Mouse (Mus musculus): ENCODE results near the gene C1qtnf4. TPM values are rescaled to one million over a fixed set of nuclear protein-coding genes. Genes with fewer than 3 reads are reported as not detected.

The C1qtnf4 gene
- 5.1 and 9.9 TPM in 2 replicates for polyA plus RNA-seq (2012; ENCODE audit: low replicate concordance)

GRCm38 (mm10) chr2:90885218-90886041 is at the start of gene C1qtnf4:
Gene C1qtnf4 (plus strand): TSS chr2:90885860.

GRCm38 (mm10) chr2:90846955-90847680 is 38.5 kb upstream of the C1qtnf4 start, which contains the start of gene Mtch2:
Gene Mtch2 (plus strand): TSS chr2:90847155.

GRCm38 (mm10) chr2:90904076-90904855 is 18.6 kb downstream of the C1qtnf4 start, which contains the start of the genes Kbtbd4 and Ndufs3:
Gene Kbtbd4 (plus strand): TSS chr2:90904740.
Gene Ndufs3 (minus strand): TSS chr2:90904827.

Other genes starting within 250 kb of the C1qtnf4 start
- 2.7 and 9.6 TPM in 2 replicates for gene Nup160, start 208.6 kb upstream of the C1qtnf4 start, polyA plus RNA-seq (2012; ENCODE audit: low replicate concordance)
- gene Fnbp4, start 140.5 kb upstream of the C1qtnf4 start, polyA plus RNA-seq (2012; ENCODE audit: low replicate concordance): 82.6 and 104 TPM in 2 replicates
- gene Agbl2, start 103.1 kb upstream of the C1qtnf4 start, polyA plus RNA-seq (2012; ENCODE audit: low replicate concordance): not detected in 2 replicates
- gene Mtch2, start 38.7 kb upstream of the C1qtnf4 start, polyA plus RNA-seq (2012; ENCODE audit: low replicate concordance): 7.2 and 15.7 TPM in 2 replicates
- 1.4 and 7.7 TPM in 2 replicates for gene Kbtbd4, start 18.9 kb downstream of the C1qtnf4 start, polyA plus RNA-seq (2012; ENCODE audit: low replicate concordance)
- 39.0 and 60.7 TPM in 2 replicates for gene Ndufs3, start 19.0 kb downstream of the C1qtnf4 start, polyA plus RNA-seq (2012; ENCODE audit: low replicate concordance)
- gene Celf1, start 54.5 kb downstream of the C1qtnf4 start, polyA plus RNA-seq (2012; ENCODE audit: low replicate concordance): 48.6 and 93.5 TPM in 2 replicates
- gene Rapsn, start 149.8 kb downstream of the C1qtnf4 start, polyA plus RNA-seq (2012; ENCODE audit: low replicate concordance): 0.19 and 0.36 TPM in 2 replicates
- gene Psmc3, start 168.1 kb downstream of the C1qtnf4 start, polyA plus RNA-seq (2012; ENCODE audit: low replicate concordance): 50.2 and 74.8 TPM in 2 replicates
- gene Slc39a13, start 184.6 kb downstream of the C1qtnf4 start, polyA plus RNA-seq (2012; ENCODE audit: low replicate concordance): 13.6 and 25.4 TPM in 2 replicates
- 25.7 and 55.7 TPM in 2 replicates for gene Spi1, start 196.5 kb downstream of the C1qtnf4 start, polyA plus RNA-seq (2012; ENCODE audit: low replicate concordance)
- 0.06 and 0.17 TPM in 2 replicates for gene Mybpc3, start 232.3 kb downstream of the C1qtnf4 start, polyA plus RNA-seq (2012; ENCODE audit: low replicate concordance)

Measured in leukemia stem cell, adult 10-12 weeks (primary cell).